Mouse (Mus musculus) kidney, postnatal 4 days (tissue): ENCODE results near the gene E330021D16Rik.

Experiments
- DNase-seq, 2 experiments: peaks; one replicate each; pipeline ENCODE4 v3.0.0; 2021; ENCODE audit warnings: mixed read lengths in 2 of 2

Gene E330021D16Rik

DNA sequence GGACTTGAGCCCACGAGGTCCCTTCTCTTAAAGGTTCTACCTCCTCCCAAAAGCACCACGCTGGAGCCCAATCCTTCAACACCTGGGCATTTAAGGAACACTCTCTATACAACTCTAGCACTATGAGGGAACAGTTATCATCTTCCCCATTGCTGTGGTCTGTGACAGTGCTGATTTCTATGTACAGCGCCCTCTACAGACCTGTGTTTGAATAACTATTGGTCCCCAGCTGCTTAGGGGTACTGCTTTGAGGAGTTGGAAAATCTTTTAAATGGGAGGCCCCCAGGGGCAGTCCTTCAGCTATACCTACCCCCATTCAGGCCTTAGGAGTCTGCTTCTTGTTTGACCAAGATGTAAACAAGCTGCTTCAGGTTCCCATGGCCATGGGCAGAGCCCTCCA, 5.7 kb upstream of the E330021D16Rik start:
- no peak for DNase-seq

DNA sequence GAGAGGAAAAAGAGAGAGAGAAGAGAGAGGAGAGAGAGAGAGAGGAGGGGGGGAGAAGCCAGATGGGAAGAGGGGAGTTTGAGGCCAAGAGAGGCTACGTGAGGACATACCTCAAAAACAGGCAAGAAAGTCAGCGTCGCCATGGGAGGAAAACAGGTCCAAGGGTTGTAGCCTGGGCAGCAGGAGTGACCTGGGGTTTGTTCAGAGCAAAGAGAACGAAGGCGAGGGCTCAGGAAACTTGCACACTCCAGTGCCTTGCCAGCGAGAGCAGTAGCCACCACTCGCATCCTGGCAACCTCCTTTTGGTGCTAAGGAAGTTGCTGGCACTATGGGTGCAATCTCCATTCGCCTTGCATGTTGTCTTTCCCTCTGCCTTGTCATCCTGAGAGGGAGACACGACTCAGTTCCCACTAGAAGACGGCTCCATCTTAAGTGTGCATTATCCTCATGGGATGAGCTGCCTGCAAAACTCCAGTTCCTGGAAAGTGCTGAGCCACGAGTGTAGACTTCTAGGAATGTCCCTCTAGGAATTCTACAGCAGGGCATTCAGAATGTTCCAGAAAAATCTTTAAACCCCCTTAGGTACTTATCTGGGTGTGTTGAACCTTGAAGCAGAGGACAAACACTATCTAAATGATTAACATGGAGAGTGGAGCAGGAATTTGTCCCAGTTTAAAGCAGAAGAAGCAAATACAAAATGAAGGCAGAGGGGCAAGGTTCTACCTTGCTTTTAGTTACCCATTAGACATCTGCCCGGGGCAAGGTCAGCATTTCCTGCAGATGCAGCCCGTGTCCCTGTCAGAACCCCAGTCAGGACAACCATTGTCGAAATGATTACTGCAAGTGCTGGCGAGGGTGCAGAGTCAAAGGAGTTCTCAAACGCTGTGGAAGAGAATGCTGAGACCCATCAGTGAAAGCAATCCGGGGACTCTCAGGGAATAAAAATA, 3.8 kb upstream of the E330021D16Rik start:
- peak; percentile 29 to 59 for DNase-seq

DNA sequence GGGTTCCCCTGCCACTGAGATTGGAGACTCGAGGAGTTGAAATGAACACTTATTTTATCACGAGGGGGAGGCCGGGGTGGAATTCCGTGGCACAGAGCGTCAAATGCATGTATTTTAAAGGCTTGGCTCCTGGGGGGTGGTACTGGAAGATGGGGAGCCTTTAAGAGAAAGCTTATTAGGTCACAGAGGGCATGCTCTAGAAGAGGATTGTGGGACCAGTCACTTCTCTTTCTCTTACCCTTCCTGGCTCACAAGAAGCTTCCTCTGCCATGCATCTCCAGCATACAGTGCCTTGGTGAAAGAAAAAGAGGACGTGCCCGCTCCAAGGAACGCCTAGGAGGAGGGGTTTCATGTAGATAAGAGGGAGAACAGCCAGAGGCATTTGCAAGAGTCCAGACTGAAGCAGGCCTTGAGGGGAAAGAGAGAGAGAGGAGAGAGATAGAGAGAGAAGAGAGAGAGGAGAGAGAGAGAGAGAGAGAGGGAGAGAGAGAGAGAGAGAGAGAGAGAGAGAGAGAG, 3.0 kb upstream of the E330021D16Rik start:
- DNase-seq = no peak

GRCm38 (mm10) chr6:136417864-136418263, 2.5 kb upstream of the E330021D16Rik start:
- peak; percentile 53 to 69 for DNase-seq

DNA sequence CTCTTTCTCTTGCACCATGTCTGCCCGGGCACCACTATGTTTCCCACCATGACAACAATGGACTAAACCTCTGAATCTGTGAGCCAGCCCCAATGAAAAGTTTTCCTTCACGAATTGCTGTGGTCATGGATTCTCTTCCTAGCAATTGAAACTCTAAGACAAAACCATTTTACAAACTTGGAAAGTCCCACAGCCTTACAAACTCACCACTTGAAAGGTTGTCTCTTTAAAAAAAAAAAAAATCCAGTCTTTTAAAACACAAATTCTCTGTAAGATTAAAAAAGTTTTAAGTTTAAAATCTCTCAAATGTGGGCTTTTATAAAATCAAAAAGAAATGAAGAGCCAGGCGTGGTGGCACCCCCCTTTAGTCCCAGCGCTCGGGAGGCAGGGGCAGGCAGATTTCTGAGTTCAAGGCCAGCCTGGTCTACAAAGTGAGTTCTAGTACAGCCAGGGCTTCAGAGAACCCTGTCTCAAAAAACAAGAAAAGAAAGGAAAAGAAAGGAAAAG, 1.5 kb downstream of the E330021D16Rik start:
- DNase-seq = no peak

GRCm38 (mm10) chr6:136407608-136408192, 7.7 kb downstream of the E330021D16Rik start:
- no peak for DNase-seq

DNA sequence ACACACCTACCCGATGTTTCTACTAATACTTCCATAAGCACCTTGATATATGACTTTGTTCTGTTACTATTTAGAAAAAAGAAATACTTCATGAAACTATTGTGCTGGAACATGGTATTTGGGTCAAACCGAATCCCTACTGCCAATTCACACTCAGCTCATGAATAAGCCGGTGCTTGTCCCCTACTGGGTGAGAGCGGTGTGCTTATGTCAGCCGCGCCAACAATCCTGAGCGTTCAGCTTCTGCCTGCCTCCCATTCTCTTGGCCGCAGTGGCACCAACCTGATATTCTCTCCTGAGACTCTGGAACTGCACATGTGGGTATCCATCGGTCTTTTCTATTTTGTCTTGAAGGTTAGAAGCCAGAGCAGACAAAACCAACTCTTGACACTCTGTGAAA, 18.5 kb downstream of the E330021D16Rik start:
- DNase-seq = no peak

DNA sequence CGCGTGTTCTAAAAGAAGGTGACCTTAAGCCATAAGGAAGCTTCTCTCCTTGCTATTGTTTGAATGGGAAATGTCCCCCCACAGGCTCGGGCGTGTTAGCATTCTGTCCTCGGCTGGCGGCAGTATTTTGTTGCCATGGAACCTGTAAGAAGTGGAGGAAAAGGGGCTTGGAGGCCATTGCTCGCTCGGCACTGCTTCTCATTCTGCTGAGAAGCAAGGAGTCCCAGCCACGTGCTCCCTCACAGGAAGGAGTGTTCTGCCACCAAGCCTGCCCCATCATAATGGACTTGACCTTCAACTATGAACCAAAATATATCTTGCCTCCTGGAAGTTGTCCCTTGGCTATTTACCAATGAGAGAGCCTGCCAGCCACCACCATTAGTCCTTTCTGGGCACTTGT, 25.1 kb downstream of the E330021D16Rik start:
- no peak for DNase-seq

DNA sequence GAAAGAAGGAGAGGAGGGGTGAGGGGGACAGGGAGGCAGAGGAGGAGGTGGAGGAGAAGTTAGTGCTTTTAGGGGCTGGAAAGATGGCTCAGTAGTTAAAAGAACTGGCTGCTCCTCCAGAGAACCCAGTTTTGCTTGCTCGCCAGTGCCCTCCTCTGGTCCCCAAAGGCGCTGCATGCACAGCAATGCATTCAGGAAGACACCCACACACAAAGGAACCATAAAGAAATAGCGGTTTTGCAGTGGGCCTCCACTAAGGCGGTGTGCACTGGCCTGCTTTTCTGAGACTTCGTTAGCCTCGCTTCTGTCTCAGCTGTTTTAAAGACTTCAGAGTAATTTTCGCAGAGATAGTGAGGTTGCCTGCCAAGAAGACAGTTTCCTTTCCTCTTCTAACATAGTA, 30.1 kb downstream of the E330021D16Rik start:
- peak; percentile 14 to 31 for DNase-seq

DNA sequence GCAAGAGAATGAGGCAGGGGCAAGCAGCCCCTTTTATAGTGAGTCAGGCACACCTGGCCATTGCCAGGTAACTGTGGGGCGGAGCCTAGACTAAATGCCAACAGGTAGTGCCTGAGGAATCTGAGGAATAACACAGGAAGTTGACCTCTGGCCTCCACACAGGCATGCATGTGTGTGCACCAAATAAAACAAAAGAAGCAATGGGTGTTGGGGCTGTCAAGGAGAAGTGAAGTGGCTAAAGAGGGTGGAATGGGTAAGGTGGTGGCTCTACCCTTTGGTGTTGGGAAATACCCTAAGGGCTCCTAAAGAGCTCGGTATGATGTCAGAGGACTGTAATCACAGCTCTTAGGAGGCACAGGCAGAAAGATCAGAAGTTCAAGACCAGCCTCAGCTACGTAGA, 32.2 kb downstream of the E330021D16Rik start:
- no peak for DNase-seq

- DNase-seq = no peak
Observed at GRCm38 (mm10) chr6:136376097-136376496, 39.3 kb downstream of the E330021D16Rik start.

DNA sequence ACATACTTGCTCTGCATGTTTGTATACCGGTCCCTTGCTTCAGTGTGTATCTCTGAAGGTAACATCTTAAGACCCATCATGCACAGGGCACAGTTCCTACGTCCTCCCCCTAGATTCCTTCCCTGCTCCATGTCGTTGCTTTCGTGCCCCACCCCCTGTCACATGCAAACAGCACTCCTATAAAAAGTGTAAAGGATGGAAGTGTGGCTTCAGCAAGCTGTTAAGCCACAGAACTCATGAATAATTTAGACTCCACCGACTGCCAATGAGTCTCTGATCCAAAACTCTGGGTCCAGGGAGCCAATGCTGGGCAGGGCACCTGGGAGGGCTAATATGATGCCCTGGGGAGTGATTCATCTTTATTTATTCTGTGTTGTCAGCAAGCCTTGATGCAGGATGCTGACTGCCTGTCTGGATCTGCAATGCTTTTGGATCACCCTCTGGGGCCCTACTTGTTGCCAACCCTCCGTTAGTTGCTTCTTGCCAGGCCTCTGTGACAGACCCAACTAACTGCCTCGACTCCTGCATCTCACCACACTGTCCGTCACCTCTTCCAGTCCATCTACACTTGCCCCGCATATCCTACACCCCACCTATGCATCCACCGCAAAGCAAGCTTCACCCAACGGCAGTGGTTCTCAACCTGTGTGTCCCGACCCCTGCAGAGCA, 50.8 kb downstream of the E330021D16Rik start:
- DNase-seq = no peak

GRCm38 (mm10) chr6:136364008-136364407, 51.4 kb downstream of the E330021D16Rik start:
- DNase-seq = no peak

DNA sequence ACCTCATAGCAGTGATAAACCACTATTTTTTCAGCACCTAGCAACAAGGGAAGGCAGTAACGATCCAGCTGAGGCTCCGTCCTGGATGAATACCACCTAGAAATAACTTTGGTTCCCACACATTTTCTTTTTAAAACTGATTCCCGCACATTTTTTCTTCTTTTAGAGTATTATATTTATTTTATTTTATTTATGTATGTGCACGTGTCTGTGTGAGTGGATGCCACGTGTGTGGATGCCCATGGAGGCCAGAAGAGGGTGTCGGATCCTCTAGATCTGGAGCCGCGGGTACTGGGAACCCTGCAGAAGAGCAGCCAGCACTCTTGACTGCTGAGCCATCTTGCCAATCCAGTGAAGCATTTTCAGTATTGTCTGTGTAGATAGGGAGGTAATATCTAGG, 52.1 kb downstream of the E330021D16Rik start:
- DNase-seq = no peak

- DNase-seq = no peak
Observed at GRCm38 (mm10) chr6:136358471-136358870, 56.9 kb downstream of the E330021D16Rik start.

DNA sequence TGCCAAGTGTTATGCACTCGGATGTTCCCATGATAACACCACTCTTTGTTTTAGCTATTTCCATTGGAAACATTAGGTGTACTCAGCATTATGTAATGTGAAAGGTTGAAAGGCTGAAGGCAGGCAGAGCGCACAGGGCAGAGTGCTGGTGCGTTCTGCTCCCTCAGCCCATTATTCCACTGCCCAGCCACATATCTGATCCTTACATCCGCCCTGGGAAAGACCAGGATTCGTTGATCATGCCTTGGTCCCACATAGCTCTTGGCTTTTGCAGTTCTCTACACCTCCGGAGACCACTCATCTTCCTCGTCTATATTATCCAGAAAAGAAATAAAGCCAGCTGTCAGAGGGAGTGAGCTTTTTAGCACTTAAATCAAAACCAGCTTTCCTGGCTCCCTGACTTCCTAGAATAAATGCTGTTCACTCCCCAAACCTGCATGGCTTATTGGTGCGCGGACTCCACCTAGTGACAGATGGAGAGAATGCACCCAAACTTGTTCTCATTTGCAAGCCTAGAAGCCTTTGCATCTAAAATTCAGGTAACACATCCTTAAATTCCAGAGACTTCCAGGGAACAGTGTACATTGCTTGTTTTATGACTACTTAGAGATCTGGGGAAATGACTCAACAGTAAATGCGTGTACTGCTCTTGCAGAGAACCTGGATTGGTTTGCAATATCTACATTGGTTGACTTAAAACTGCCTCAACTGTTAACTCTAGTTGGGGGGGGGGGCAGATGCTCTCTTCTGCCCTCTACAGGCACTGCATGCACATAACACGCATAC, 61.8 kb downstream of the E330021D16Rik start:
- DNase-seq = peak; percentile 83 to 84
